Mouse (Mus musculus) lung, postnatal 0 days (tissue): ENCODE measurements around the gene Lrfn4.

Source experiments
- CTCF ChIP-seq: IDR thresholded peaks from 2 replicates; pipeline ENCODE4 v1.5.1; 2016; ENCODE audit warnings: antibody characterized with exemption, mild to moderate bottlenecking
- EP300 ChIP-seq: IDR thresholded peaks from 2 replicates; pipeline ENCODE4 v1.6.1; 2016; ENCODE audit warnings: antibody characterized with exemption, mild to moderate bottlenecking, control low read depth

GRCm38 (mm10) chr19:4570815-4571214 lies 44.7 kb downstream of the Lrfn4 start:
- TF ChIP-seq CTCF (no peak), EP300 (no peak)
